Mouse (Mus musculus) bone marrow, adult 2 months (tissue): Measurements from ENCODE around the gene Zfp867. TPM values are rescaled to one million over a fixed set of nuclear protein-coding genes. Genes with fewer than 3 reads are reported as not detected.

Experiments
- H3K27ac ChIP-seq: fragments of 200-500 bp; 2 replicates; pipeline ENCODE4 v1.5.1; 2012; ENCODE audit warnings: low read depth, mild to moderate bottlenecking, control low read depth, inconsistent platforms, low read length; ENCODE audit not compliant: control insufficient read depth, poor library complexity, insufficient read depth
- H3K4me1 ChIP-seq: fragments of 200-500 bp; 2 replicates; pipeline ENCODE4 v1.6.1; 2011; ENCODE audit warnings: low read length; ENCODE audit not compliant: control insufficient read depth, insufficient read depth
- H3K4me3 ChIP-seq: fragments of 200-500 bp; replicated peaks from 2 replicates; pipeline ENCODE3; 2011; ENCODE audit warnings: mild to moderate bottlenecking, low read depth, low read length, control low read depth; ENCODE audit not compliant: control insufficient read depth
- CTCF ChIP-seq: fragments of 200-500 bp; IDR thresholded peaks from 2 replicates; pipeline ENCODE4 v1.5.1; 2011; ENCODE audit warnings: low read length, control low read depth; ENCODE audit not compliant: control insufficient read depth, insufficient read depth
- POLR2A ChIP-seq: fragments of 200-500 bp; IDR thresholded peaks from 2 replicates; pipeline ENCODE4 v1.6.1; 2011; ENCODE audit warnings: low read depth, mild to moderate bottlenecking, control low read depth, low read length, borderline replicate concordance; ENCODE audit not compliant: control insufficient read depth
- WGBS: fragments of 180-500 bp; shearing (Covaris S2); methylation state at CpG from one replicate; pipeline ENCODE4 v1.1.7; 2018; 5-methylcytosine and 5-hydroxymethylcytosine counted together
- polyA plus RNA-seq: library from polyadenylated mRNA; stranded (reverse); fragments of >200 nt; gene quantifications from 2 replicates; pipeline ENCODE4 v1.2.4, GENCODE M21; 2011; ENCODE audit warnings: low replicate concordance; ENCODE audit not compliant: missing spikeins, insufficient read depth, insufficient read length

Gene Zfp867
- polyA plus RNA-seq, result 1.3 and 1.6 TPM in 2 replicates

DNA sequence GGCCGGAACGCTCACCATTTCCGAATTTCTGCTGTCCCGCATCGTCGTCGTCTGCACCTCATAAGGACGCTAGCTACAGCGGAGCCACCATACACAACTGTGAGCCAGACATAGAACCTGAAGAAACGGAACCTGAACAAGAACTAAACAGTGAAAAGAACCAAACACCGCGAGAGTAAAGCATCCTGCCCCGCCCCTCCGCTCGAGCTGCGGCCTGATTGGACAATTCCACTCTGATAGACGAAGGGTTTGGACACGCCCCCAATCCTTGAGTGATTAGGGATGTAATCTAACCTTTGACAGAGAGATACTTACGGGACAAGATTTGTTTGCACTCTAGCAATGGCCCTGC is at the start of gene Zfp867:
Gene Zfp867, minus strand, starts transcription at position 149 of the 352 bp plus-strand sequence.
- Histone ChIP-seq H3K27ac (no peak within 1 kb of the TSS), H3K4me3 (peak within 1 kb of the TSS; percentile 95), H3K4me1 (no peaks in the 10 kb centered on the region)
- TF ChIP-seq CTCF (no peak), POLR2A (peak; percentile 33; the same call in 1 of the 2 replicates)
- under 1% methylated on average over 19 of the region's 19 CpGs for WGBS

GRCm38 (mm10) chr11:59519741-59520495 is 47.6 kb upstream of the Zfp867 start:
- Histone ChIP-seq H3K4me1 (no peaks in the 10 kb centered on the region), H3K27ac (no peak overlapping the region), H3K4me3 (no peak overlapping the region)
- WGBS, result 82% methylated on average over 6 of the region's 6 CpGs
- TF ChIP-seq POLR2A, result no peak

DNA sequence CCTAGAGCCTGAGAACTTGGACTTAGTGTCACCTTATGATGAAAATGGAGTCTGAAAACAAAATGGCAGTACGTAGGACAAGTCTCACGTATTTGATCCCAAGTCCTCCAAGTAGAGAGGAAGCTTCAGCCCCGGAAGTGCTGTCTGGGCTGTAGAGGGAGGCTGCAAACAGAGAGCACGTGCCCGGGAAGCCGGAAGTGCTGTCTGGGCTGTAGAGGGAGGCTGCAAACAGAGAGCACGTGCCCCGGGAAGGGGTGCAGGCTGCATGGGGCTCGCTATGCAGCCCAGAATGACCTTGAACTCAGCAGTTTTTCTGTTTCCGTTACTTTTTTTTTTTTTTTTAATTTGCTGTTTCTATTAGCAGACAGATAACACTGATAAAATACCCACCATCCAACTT is 46.0 kb upstream of the Zfp867 start:
- Histone ChIP-seq H3K4me1 (no peaks in the 10 kb centered on the region), H3K27ac (no peak overlapping the region), H3K4me3 (no peak overlapping the region)
- 27% methylated on average over 10 of the region's 10 CpGs for WGBS
- TF ChIP-seq POLR2A (no peak), CTCF (no peak)

DNA sequence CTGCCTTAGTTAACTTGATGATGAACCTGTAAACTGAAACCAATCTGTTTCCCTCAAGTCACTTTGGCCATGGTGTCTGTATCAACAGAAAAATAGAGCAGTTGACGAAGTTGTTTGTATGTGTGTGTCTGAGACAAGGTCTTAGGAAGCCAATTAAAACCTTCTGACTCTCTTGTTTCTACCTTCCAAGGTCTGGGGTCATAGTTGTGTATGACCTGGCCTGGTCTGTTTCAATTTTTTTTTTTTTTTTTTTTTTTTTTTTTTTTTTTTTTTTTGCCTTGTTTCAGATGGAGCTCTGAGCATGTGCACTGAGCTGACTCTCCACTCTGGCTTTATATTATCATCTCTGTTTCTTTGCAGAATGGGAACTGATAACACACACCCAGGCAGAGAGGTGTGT is 45.2 kb upstream of the Zfp867 start:
- H3K27ac ChIP-seq, result no peak overlapping the region
- no peak overlapping the region for H3K4me3 ChIP-seq
- H3K4me1 ChIP-seq, result no peaks in the 10 kb centered on the region
- TF ChIP-seq POLR2A (no peak), CTCF (no peak)
- WGBS, result 67% methylated on average over 1 of the region's 1 CpGs

DNA sequence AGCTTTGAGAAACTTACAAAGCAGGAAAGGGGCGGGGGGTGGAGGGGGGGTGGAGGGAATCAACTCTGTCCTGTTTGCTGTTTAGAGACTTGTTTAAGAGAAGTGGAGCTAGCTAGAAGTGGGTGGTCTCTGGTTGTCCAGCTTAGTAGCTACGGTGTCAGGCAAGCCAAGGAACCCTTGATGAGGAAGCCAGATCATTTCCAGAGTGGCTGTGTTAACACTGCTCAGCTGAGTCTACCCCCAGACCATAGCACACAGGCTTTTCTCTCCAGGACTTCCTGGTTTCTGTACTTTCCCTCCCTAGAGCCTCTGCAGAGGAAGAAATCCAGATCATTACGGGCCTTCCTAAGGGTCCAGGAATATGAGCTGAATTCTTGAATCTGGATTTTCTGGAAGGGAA is 42.5 kb upstream of the Zfp867 start:
- TF ChIP-seq POLR2A, result no peak
- no peak for TF ChIP-seq CTCF
- 45% methylated on average over 3 of the region's 3 CpGs for WGBS
- Histone ChIP-seq H3K4me1 (no peaks in the 10 kb centered on the region), H3K27ac (no peak overlapping the region), H3K4me3 (no peak overlapping the region)

DNA sequence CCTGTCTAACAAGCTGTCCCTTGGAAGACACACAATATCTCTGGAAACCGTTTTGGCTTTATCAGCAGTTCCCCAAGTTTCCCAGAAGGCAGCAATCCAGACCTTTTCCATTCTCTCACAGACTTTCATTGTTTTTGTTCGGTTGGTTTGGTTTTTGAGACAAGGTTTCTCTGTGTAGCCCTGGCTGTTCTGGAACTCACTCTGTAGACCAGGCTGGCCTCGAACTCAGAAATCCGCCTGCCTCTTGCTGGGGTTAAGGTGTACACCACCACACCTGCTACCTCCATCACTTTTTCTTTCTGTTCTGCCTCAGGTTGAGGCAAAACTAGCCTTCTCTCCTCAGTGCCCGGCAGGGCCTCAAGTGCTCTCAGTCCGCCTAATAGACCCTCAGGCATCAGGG is 42.1 kb upstream of the Zfp867 start:
- WGBS, result 68% methylated on average over 6 of the region's 6 CpGs
- Histone ChIP-seq H3K4me1 (no peaks in the 10 kb centered on the region), H3K27ac (no peak overlapping the region), H3K4me3 (no peak overlapping the region)
- TF ChIP-seq POLR2A, result no peak
- TF ChIP-seq CTCF, result no peak

- TF ChIP-seq POLR2A (no peak), CTCF (no peak)
- 80% methylated on average over 3 of the region's 3 CpGs for WGBS
- H3K4me3 ChIP-seq, result no peak overlapping the region
- no peak overlapping the region for H3K27ac ChIP-seq
- no peaks in the 10 kb centered on the region for H3K4me1 ChIP-seq
These were observed 41.3 kb upstream of the Zfp867 start for GRCm38 (mm10) chr11:59513556-59513955.

- Histone ChIP-seq H3K4me3 (no peak overlapping the region), H3K4me1 (no peaks in the 10 kb centered on the region), H3K27ac (no peak overlapping the region)
- TF ChIP-seq CTCF (no peak), POLR2A (no peak)
- 89% methylated on average over 10 of the region's 10 CpGs for WGBS
These were observed 40.5 kb upstream of the Zfp867 start for GRCm38 (mm10) chr11:59512733-59513132.

GRCm38 (mm10) chr11:59511558-59511957 is 39.3 kb upstream of the Zfp867 start:
- H3K4me1 ChIP-seq, result no peaks in the 10 kb centered on the region
- TF ChIP-seq POLR2A, result no peak
- TF ChIP-seq CTCF, result no peak
- WGBS, result 68% methylated on average over 1 of the region's 1 CpGs
- no peak overlapping the region for H3K27ac ChIP-seq
- H3K4me3 ChIP-seq, result no peak overlapping the region
